Mouse (Mus musculus) stomach, postnatal 0 days (tissue): ENCODE measurements around the gene Gle1. TPM values are rescaled to one million over a fixed set of nuclear protein-coding genes. Genes with fewer than 3 reads are reported as not detected.

ENCODE experiments used
- ATAC-seq: fragments of 200-750 bp; cut with Nextera tagmentation; 2 replicates; pipeline ENCODE4 v1.8.0; 2017; ENCODE audit not compliant: low FRiP score, low TSS enrichment
- DNase-seq: peaks from one replicate; pipeline ENCODE4 v3.0.0-alpha.2; 2016; ENCODE audit warnings: low spot score
- H3K27ac ChIP-seq: fragments of 300-500 bp; sonication (generic); replicated peaks from 2 replicates; pipeline ENCODE4 v1.5.1; 2014; ENCODE audit warnings: mild to moderate bottlenecking, control low read depth
- H3K27me3 ChIP-seq: fragments of 300-500 bp; sonication (generic); 2 replicates; pipeline ENCODE4 v1.6.1; 2014; ENCODE audit warnings: low read length; ENCODE audit not compliant: control insufficient read depth, insufficient read depth
- H3K36me3 ChIP-seq: fragments of 300-500 bp; sonication (generic); 2 replicates; pipeline ENCODE4 v1.6.1; 2014; ENCODE audit warnings: low read length, mixed read lengths; ENCODE audit not compliant: control insufficient read depth, insufficient read depth
- H3K4me1 ChIP-seq: fragments of 300-500 bp; sonication (generic); replicated peaks from 2 replicates; pipeline ENCODE4 v1.6.1; 2014; ENCODE audit warnings: antibody characterized with exemption; ENCODE audit not compliant: control insufficient read depth, insufficient read depth
- H3K4me2 ChIP-seq: fragments of 300-500 bp; sonication (generic); replicated peaks from 2 replicates; pipeline ENCODE4 v1.6.1; 2014; ENCODE audit warnings: low read depth, mild to moderate bottlenecking, control low read depth, moderate library complexity
- H3K4me3 ChIP-seq: fragments of 300-500 bp; sonication (generic); 2 replicates; pipeline ENCODE4 v1.5.1; 2014; ENCODE audit warnings: low read depth, low read length, control low read depth
- H3K9ac ChIP-seq: fragments of 300-500 bp; sonication (generic); 2 replicates; pipeline ENCODE4 v1.6.1; 2014; ENCODE audit warnings: mild to moderate bottlenecking, low read length, control low read depth, mixed read lengths
- H3K9me3 ChIP-seq: fragments of 300-500 bp; sonication (generic); 2 replicates; pipeline ENCODE4 v1.6.1; 2016; ENCODE audit warnings: low read length; ENCODE audit not compliant: control insufficient read depth
- CTCF ChIP-seq: IDR thresholded peaks from 2 replicates; pipeline ENCODE4 v1.5.1; 2016; ENCODE audit warnings: antibody characterized with exemption, low read depth, mild to moderate bottlenecking, moderate library complexity
- EP300 ChIP-seq: optimal IDR thresholded peaks from 2 replicates; pipeline ENCODE3; 2016; ENCODE audit warnings: antibody characterized with exemption
- WGBS: fragments of 180-500 bp; shearing (Covaris S2); extraction: QIAGEN DNeasy Blood & Tissue Kit; methylation state at CpG from one replicate; pipeline ENCODE4 v1.1.7; 2014; 5-methylcytosine and 5-hydroxymethylcytosine counted together
- polyA plus RNA-seq: library from polyadenylated mRNA; unstranded; fragments of >200 nt; fragmentation: Nextera tagmentation; extraction: Ambion mirVana; gene quantifications from 2 replicates; pipeline ENCODE4 v1.2.1, GENCODE M21; 2015

Gene Gle1
- polyA plus RNA-seq, 1 experiment from 2014 or later = 22.7 TPM

DNA sequence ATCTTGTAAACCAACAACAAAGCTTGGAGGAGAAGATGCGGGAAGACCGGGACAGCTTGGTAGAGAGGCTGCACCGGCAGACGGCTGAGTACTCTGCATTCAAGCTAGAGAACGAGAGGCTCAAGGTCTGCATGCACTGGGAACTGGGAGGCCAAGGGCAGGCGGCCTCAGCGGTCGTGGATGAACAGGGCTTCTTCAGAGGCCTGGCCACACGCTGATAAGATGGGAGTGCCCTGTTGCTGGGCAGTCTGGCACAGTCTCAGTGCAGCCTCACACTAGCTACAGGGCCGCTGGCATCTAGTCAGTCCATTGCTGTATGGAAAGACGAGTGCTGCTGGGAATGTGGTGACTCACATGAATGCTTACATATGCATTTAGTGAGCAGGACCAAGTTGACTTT lies 17.6 kb upstream of the Gle1 start:
- TF ChIP-seq CTCF (no peak), EP300 (no peak)
- Histone ChIP-seq H3K4me2 (no peak overlapping the region), H3K27me3 (no peaks in the 10 kb centered on the region), H3K27ac (no peak overlapping the region), H3K4me1 (no peaks in the 10 kb centered on the region), H3K4me3 (no peak overlapping the region), H3K9me3 (no peaks in the 10 kb centered on the region), H3K9ac (no peak overlapping the region), H3K36me3 (peaks cover 44% of the 10 kb centered on the region)
- WGBS = 89% methylated on average over 11 of the region's 11 CpGs
- ATAC-seq = no peak
- no peak for DNase-seq

DNA sequence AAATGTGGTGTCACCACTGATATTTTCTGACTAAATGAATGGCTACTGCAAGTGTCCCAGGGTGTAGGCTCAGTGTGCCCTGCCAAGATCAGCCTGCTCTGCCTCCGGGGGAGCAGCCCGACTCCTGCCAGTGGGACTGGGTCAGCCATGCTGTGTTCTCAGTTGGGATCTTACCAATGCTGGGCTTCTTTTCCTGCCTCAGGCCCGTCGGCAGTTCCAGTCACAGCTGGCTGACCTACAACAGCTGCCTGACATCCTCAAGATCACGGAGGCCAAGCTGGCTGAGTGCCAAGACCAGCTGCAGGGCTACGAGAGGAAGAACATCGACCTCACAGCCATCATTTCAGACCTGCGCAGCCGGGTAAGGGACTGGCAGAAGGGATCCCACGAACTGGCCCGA lies 13.2 kb upstream of the Gle1 start:
- H3K4me1 ChIP-seq = no peaks in the 10 kb centered on the region
- no peak overlapping the region for H3K27ac ChIP-seq
- peaks cover 46% of the 10 kb centered on the region for H3K36me3 ChIP-seq
- no peaks in the 10 kb centered on the region for H3K27me3 ChIP-seq
- peak; percentile 36 for DNase-seq
- no peak overlapping the region for H3K4me2 ChIP-seq
- 41% methylated on average over 11 of the region's 11 CpGs for WGBS
- no peaks in the 10 kb centered on the region for H3K9me3 ChIP-seq
- H3K9ac ChIP-seq = no peak overlapping the region
- no peak overlapping the region for H3K4me3 ChIP-seq
- ATAC-seq = no peak; the same call in 1 of the 2 replicates
- TF ChIP-seq EP300 = no peak
- no peak for TF ChIP-seq CTCF

DNA sequence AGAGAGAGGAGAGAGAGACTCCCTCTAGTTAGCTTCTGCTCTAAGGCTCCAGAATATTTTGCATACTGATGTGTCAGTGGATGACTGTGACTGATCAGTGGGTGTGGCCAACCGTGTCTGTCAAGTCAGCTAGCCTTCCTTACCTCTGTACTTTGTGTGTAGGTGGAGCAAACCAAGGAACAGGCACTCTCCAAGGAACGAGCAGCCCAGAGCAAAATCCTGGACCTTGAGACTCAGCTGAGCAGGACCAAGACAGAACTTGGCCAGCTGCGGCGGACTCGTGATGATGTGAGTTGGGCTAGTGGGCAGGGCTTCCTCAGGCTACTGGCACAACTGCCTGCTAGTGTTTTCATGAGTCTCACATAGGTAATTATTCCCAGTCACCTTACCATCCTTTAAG lies 8.7 kb upstream of the Gle1 start:
- ATAC-seq (no peak), DNase-seq (no peak)
- Histone ChIP-seq H3K9me3 (no peaks in the 10 kb centered on the region), H3K27ac (no peak overlapping the region), H3K4me1 (no peaks in the 10 kb centered on the region), H3K9ac (no peak overlapping the region), H3K4me3 (no peak overlapping the region), H3K27me3 (no peaks in the 10 kb centered on the region), H3K4me2 (no peak overlapping the region), H3K36me3 (peaks cover 42% of the 10 kb centered on the region)
- TF ChIP-seq CTCF = no peak
- TF ChIP-seq EP300 = no peak
- 82% methylated on average over 5 of the region's 5 CpGs for WGBS

DNA sequence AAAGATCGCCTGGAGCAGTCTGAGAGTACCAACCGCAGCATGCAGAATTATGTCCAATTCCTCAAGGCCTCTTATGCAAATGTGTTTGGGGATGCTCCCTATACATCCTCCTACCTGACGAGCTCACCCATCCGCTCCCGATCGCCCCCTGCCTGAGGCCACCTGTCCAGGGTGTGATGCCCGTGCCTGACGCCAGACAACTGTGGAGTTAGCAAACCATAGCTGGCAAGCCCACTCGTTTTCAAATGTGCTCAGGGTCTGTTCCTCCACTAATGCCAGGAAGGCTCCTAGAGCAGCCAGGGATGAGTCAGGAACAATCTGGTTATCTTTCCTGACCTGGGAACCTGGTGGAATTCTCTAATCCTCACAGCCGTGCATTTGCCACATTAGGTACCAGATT lies 4.7 kb upstream of the Gle1 start:
- TF ChIP-seq EP300 (no peak), CTCF (no peak)
- H3K4me2 ChIP-seq = no peak overlapping the region
- DNase-seq = no peak
- peaks cover 20% of the 10 kb centered on the region for H3K36me3 ChIP-seq
- H3K9me3 ChIP-seq = no peaks in the 10 kb centered on the region
- no peak for ATAC-seq
- 84% methylated on average over 10 of the region's 10 CpGs for WGBS
- no peaks in the 10 kb centered on the region for H3K4me1 ChIP-seq
- no peak overlapping the region for H3K4me3 ChIP-seq
- no peak overlapping the region for H3K9ac ChIP-seq
- H3K27me3 ChIP-seq = no peaks in the 10 kb centered on the region
- H3K27ac ChIP-seq = 0 out of 2 replicates have a peak overlapping the region, but pooled peaks have one; percentile 14

DNA sequence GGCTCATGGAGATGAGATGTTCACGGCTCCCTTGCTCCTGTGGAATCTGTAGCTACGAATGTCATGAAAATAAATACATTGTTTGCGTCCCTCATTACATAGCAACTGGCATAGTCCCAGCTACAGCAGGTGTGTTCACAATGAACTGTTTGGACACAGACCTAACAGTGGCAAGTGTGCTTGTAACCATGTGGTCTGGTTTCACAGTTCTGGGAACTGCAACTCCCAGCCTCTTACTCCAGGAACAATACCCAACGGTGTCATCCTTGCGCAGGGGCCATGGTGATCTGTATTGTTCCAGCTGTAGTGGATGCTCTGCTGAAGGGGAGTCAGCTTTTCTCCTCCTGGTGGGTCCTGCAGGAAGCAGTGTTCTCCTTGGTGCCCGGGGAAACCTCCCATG lies 4.0 kb upstream of the Gle1 start:
- Histone ChIP-seq H3K36me3 (peaks cover 14% of the 10 kb centered on the region), H3K27ac (no peak overlapping the region), H3K4me3 (no peak overlapping the region), H3K4me2 (no peak overlapping the region), H3K4me1 (peaks cover 4% of the 10 kb centered on the region; the same call in 1 of the 2 replicates), H3K9me3 (no peaks in the 10 kb centered on the region), H3K9ac (no peak overlapping the region), H3K27me3 (no peaks in the 10 kb centered on the region)
- no peak for TF ChIP-seq CTCF
- no peak for TF ChIP-seq EP300
- ATAC-seq (no peak), DNase-seq (peak; percentile 30)
- WGBS = 82% methylated on average over 6 of the region's 6 CpGs

DNA sequence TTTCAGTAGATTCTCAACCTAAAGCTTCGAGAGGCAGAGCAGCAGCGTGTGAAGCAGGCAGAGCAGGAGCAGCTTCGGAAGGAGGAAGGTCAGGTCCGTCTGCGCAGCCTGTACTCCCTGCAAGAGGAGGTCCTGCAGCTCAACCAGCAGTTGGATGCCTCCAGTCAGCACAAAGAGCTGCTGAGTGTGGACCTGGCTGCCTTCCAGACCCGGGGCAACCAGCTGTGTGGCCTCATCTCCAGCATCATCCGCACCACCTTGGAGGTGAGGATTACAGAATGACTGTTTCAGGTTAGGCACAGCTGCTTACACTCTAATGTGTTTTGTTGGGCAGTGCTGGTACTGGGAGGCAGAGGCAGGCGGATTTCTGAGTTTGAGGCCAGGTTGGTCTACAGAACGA lies 4.8 kb downstream of the Gle1 start:
- TF ChIP-seq CTCF (no peak), EP300 (no peak)
- 88% methylated on average over 9 of the region's 9 CpGs for WGBS
- Histone ChIP-seq H3K9me3 (no peaks in the 10 kb centered on the region), H3K4me2 (no peak overlapping the region), H3K4me1 (peaks cover 4% of the 10 kb centered on the region; the same call in 1 of the 2 replicates), H3K9ac (no peak overlapping the region), H3K27ac (no peak overlapping the region), H3K27me3 (no peaks in the 10 kb centered on the region), H3K4me3 (no peak overlapping the region), H3K36me3 (peaks cover 3% of the 10 kb centered on the region; the same call in 1 of the 2 replicates)
- ATAC-seq = no peak
- DNase-seq = no peak
